Mouse (Mus musculus) small intestine, adult 2 months (tissue): ENCODE results near the gene Sms.

Experiments used
- CTCF ChIP-seq: fragments of 200-500 bp; IDR thresholded peaks from 2 replicates; pipeline ENCODE4 v1.5.1; 2012; ENCODE audit warnings: low read depth, mild to moderate bottlenecking, control low read depth, inconsistent platforms, low read length, moderate library complexity, mixed read lengths; ENCODE audit not compliant: insufficient replicate concordance, insufficient read length; ENCODE audit errors: extremely low read depth
- POLR2A ChIP-seq: fragments of 200-500 bp; IDR thresholded peaks from 2 replicates; pipeline ENCODE4 v1.6.1; 2012; ENCODE audit warnings: low read depth, mild to moderate bottlenecking, control low read depth, inconsistent platforms, low read length, moderate library complexity

- TF ChIP-seq POLR2A (no peak), CTCF (no peak)
Observed at GRCm38 (mm10) chrX:157488831-157489230, 3.3 kb downstream of the Sms start.
